Mouse (Mus musculus) liver, embryonic 14.5 days (tissue): ENCODE measurements at regions not wholly inside any gene's neighbourhood (a gene's known extent, or its start where the extent isn't known, plus 50 kb on each side); places are given as distances from the start of the nearest gene placed in this dataset.

ENCODE experiments used
- CTCF ChIP-seq: IDR thresholded peaks from 2 replicates; pipeline ENCODE4 v1.5.1; 2016; ENCODE audit warnings: antibody characterized with exemption, low read depth, control low read depth
- EP300 ChIP-seq: IDR thresholded peaks from 2 replicates; pipeline ENCODE4 v1.6.1; 2016; ENCODE audit warnings: antibody characterized with exemption, low read depth

GRCm38 (mm10) chr8:26845481-26846194 is 131.5 kb upstream of the Zfp703 start:
- no peak for TF ChIP-seq CTCF
- TF ChIP-seq EP300: no peak
